Mouse (Mus musculus): ENCODE measurements around the gene Cped1.

DNA sequence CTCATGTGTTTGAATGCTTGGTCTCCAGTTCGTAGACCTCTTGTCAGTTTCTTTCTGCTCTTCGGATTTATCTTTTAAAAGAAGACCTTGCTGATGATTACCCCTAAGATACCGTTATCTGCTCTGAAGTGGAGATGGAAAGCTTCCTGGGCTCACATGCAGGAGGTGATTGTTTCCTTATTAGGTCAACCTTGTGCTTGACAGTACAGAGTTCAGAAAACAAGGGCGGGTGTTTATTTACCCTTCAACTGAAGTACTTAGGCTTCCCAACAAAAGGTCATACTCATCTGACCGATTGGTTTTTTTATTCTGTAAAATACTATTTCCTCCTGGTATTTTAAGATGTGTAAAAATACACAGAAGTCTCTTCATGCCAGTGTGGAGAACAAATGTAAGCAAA lies 106.1 kb downstream of the Cped1 start:
- TF ChIP-seq CTCF (IDR thresholded peaks at IDR 0.05; ENCODE audit: insufficient read depth, low read depth, low read length) (no peak), POLR2A (IDR thresholded peaks at IDR 0.05; ENCODE audit: insufficient read depth, low read depth, low read length) (no peak)

Data from olfactory bulb, adult 2 months (tissue).